Mouse (Mus musculus) stomach, postnatal 0 days (tissue): ENCODE measurements around the gene Traf1. TPM values are rescaled to one million over a fixed set of nuclear protein-coding genes. Genes with fewer than 3 reads are reported as not detected.
A peak's percentile ranks its signal among the peaks of the same experiment; 100 is the strongest.

Experiments
- ATAC-seq: fragments of 200-750 bp; cut with Nextera tagmentation; 2 replicates; pipeline ENCODE4 v1.8.0; 2017; ENCODE audit not compliant: low FRiP score, low TSS enrichment
- DNase-seq: peaks from one replicate; pipeline ENCODE4 v3.0.0-alpha.2; 2016; ENCODE audit warnings: low spot score
- H3K27ac ChIP-seq: fragments of 300-500 bp; sonication (generic); replicated peaks from 2 replicates; pipeline ENCODE4 v1.5.1; 2014; ENCODE audit warnings: mild to moderate bottlenecking, control low read depth
- H3K27me3 ChIP-seq: fragments of 300-500 bp; sonication (generic); 2 replicates; pipeline ENCODE4 v1.6.1; 2014; ENCODE audit warnings: low read length; ENCODE audit not compliant: control insufficient read depth, insufficient read depth
- H3K36me3 ChIP-seq: fragments of 300-500 bp; sonication (generic); 2 replicates; pipeline ENCODE4 v1.6.1; 2014; ENCODE audit warnings: low read length, mixed read lengths; ENCODE audit not compliant: control insufficient read depth, insufficient read depth
- H3K4me1 ChIP-seq: fragments of 300-500 bp; sonication (generic); replicated peaks from 2 replicates; pipeline ENCODE4 v1.6.1; 2014; ENCODE audit warnings: antibody characterized with exemption; ENCODE audit not compliant: control insufficient read depth, insufficient read depth
- H3K4me2 ChIP-seq: fragments of 300-500 bp; sonication (generic); replicated peaks from 2 replicates; pipeline ENCODE4 v1.6.1; 2014; ENCODE audit warnings: low read depth, mild to moderate bottlenecking, control low read depth, moderate library complexity
- H3K4me3 ChIP-seq: fragments of 300-500 bp; sonication (generic); 2 replicates; pipeline ENCODE4 v1.5.1; 2014; ENCODE audit warnings: low read depth, low read length, control low read depth
- H3K9ac ChIP-seq: fragments of 300-500 bp; sonication (generic); 2 replicates; pipeline ENCODE4 v1.6.1; 2014; ENCODE audit warnings: mild to moderate bottlenecking, low read length, control low read depth, mixed read lengths
- H3K9me3 ChIP-seq: fragments of 300-500 bp; sonication (generic); 2 replicates; pipeline ENCODE4 v1.6.1; 2016; ENCODE audit warnings: low read length; ENCODE audit not compliant: control insufficient read depth
- CTCF ChIP-seq: IDR thresholded peaks from 2 replicates; pipeline ENCODE4 v1.5.1; 2016; ENCODE audit warnings: antibody characterized with exemption, low read depth, mild to moderate bottlenecking, moderate library complexity
- EP300 ChIP-seq: optimal IDR thresholded peaks from 2 replicates; pipeline ENCODE3; 2016; ENCODE audit warnings: antibody characterized with exemption
- WGBS: fragments of 180-500 bp; shearing (Covaris S2); extraction: QIAGEN DNeasy Blood & Tissue Kit; methylation state at CpG from one replicate; pipeline ENCODE4 v1.1.7; 2014; 5-methylcytosine and 5-hydroxymethylcytosine counted together
- polyA plus RNA-seq: library from polyadenylated mRNA; unstranded; fragments of >200 nt; fragmentation: Nextera tagmentation; extraction: Ambion mirVana; gene quantifications from 2 replicates; pipeline ENCODE4 v1.2.1, GENCODE M21; 2015

Gene Traf1
- polyA plus RNA-seq, 1 experiment from 2014 or later = 1.7 TPM

DNA sequence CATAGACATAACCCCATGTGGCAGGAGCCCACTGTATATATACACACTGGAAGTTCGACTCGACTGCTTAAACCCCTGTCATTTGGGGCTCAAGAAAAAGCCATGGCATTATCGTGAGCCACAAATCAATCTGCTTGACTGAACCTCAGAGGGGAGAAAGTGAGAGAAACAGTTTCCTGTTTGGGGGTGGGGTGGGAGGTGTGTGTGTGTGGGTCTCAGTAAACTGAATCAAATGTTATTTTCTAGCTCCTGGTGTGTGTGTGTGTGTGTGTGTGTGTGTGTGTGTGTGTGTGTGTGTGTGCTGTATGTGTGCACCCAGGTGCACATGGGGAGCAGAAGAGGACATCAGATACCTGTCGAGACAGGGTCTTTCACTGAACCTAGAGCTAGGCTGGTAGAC lies 8.6 kb downstream of the Traf1 start:
- H3K4me3 ChIP-seq = no peak overlapping the region
- H3K9me3 ChIP-seq = no peaks in the 10 kb centered on the region
- no peak for DNase-seq
- 46% methylated on average over 4 of the region's 4 CpGs for WGBS
- H3K4me2 ChIP-seq = no peak overlapping the region
- H3K9ac ChIP-seq = no peak overlapping the region
- no peak overlapping the region for H3K27ac ChIP-seq
- no peak for ATAC-seq
- TF ChIP-seq EP300 (no peak), CTCF (no peak)
- H3K36me3 ChIP-seq = no peaks in the 10 kb centered on the region
- H3K4me1 ChIP-seq = no peaks in the 10 kb centered on the region
- no peaks in the 10 kb centered on the region for H3K27me3 ChIP-seq

GRCm38 (mm10) chr2:34951469-34951868 lies 10.1 kb downstream of the Traf1 start:
- TF ChIP-seq CTCF (no peak), EP300 (peak; percentile 78)
- DNase-seq (no peak), ATAC-seq (no peak; the same call in 1 of the 2 replicates)
- Histone ChIP-seq H3K4me1 (no peaks in the 10 kb centered on the region), H3K9me3 (no peaks in the 10 kb centered on the region), H3K27me3 (no peaks in the 10 kb centered on the region), H3K4me2 (no peak overlapping the region), H3K4me3 (no peak overlapping the region), H3K36me3 (no peaks in the 10 kb centered on the region), H3K27ac (no peak overlapping the region), H3K9ac (no peak overlapping the region)

- no peaks in the 10 kb centered on the region for H3K36me3 ChIP-seq
- DNase-seq (no peak), ATAC-seq (no peak)
- TF ChIP-seq CTCF (no peak), EP300 (no peak)
- H3K27me3 ChIP-seq = no peaks in the 10 kb centered on the region
- H3K4me1 ChIP-seq = no peaks in the 10 kb centered on the region
- no peak overlapping the region for H3K27ac ChIP-seq
- no peak overlapping the region for H3K9ac ChIP-seq
- H3K4me2 ChIP-seq = no peak overlapping the region
- WGBS = 35% methylated on average over 2 of the region's 2 CpGs
- no peak overlapping the region for H3K4me3 ChIP-seq
- H3K9me3 ChIP-seq = no peaks in the 10 kb centered on the region
These were observed 12.9 kb downstream of the Traf1 start for GRCm38 (mm10) chr2:34948622-34949021.

GRCm38 (mm10) chr2:34946046-34946445 lies 15.5 kb downstream of the Traf1 start:
- Histone ChIP-seq H3K9me3 (no peaks in the 10 kb centered on the region), H3K4me3 (no peak overlapping the region), H3K4me1 (no peaks in the 10 kb centered on the region), H3K36me3 (no peaks in the 10 kb centered on the region), H3K27me3 (no peaks in the 10 kb centered on the region), H3K4me2 (no peak overlapping the region), H3K9ac (no peak overlapping the region), H3K27ac (no peak overlapping the region)
- no peak for DNase-seq
- no peak for ATAC-seq
- no peak for TF ChIP-seq EP300
- TF ChIP-seq CTCF = no peak
- 70% methylated on average over 4 of the region's 4 CpGs for WGBS

DNA sequence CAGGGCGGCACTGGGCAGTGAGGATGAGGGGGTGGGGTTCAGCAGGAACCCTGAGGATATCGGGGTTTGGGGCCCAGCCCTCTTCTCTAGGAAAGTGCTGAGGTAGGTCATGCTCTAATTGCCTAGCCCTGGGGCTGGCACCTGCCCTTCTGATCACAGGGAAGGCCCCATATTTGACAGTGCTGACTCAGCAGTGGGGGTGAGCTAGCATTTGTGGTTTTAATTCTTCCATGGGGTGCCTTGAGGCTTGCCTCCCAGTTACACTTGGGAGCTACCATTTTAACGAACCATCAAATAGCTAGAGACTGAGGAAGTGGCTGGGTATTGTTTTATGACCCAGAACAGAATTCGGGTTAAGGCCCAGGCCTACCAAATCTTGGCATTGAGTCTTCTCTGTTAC lies 16.0 kb downstream of the Traf1 start:
- WGBS = 76% methylated on average over 4 of the region's 4 CpGs
- no peak for TF ChIP-seq EP300
- TF ChIP-seq CTCF = no peak
- no peaks in the 10 kb centered on the region for H3K9me3 ChIP-seq
- no peaks in the 10 kb centered on the region for H3K27me3 ChIP-seq
- ATAC-seq (no peak), DNase-seq (no peak)
- no peak overlapping the region for H3K4me3 ChIP-seq
- no peak overlapping the region for H3K27ac ChIP-seq
- H3K4me1 ChIP-seq = no peaks in the 10 kb centered on the region
- no peak overlapping the region for H3K4me2 ChIP-seq
- no peak overlapping the region for H3K9ac ChIP-seq
- no peaks in the 10 kb centered on the region for H3K36me3 ChIP-seq

- Histone ChIP-seq H3K4me2 (no peak overlapping the region; the same call in 1 of the 2 replicates), H3K9me3 (no peaks in the 10 kb centered on the region), H3K4me3 (no peak overlapping the region), H3K27me3 (no peaks in the 10 kb centered on the region), H3K4me1 (no peaks in the 10 kb centered on the region), H3K9ac (no peak overlapping the region), H3K36me3 (no peaks in the 10 kb centered on the region), H3K27ac (no peak overlapping the region)
- 28% methylated on average over 8 of the region's 8 CpGs for WGBS
- TF ChIP-seq EP300 (no peak), CTCF (no peak)
- ATAC-seq (no peak), DNase-seq (peak; percentile 51)
These were observed 16.8 kb downstream of the Traf1 start for GRCm38 (mm10) chr2:34944761-34945160.
